Mouse (Mus musculus): ENCODE measurements around the gene Serpinb2.

DNA sequence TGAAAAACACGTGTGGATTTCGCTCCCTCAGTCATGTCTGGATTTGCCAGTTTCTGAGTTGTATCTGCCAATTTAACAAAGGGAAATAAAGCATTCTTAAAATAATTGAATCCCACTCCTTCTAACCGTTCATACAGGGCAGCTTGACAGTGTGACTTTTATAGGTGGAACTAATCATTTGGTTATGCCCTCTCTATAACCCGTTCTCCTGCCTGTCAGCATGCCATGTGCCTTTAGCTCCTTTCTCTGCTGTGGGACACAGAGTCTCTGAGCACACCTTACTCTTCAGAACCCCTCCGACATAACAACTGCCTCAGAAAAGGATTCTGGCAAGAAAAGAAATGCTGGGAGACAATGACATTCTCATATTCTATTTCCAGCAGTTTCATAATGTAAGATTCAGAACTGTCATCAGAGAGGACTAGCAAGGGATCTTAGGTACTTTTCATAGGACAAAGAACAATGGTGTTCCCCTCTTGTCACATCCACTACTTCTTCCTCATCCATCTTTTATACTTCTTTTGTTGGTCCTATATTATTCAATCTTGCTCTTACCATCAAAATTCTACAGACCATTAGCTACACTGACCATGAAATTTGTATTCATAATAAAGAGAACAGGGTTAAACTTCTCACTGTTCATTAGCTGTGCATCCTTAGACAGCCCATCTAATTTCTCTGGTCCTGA lies 18.3 kb downstream of the Serpinb2 start:
- no peak for TF ChIP-seq CTCF (IDR thresholded peaks at IDR 0.05; ENCODE audit: control insufficient read depth, insufficient read depth, low read length)
- TF ChIP-seq POLR2A (IDR thresholded peaks at IDR 0.05; ENCODE audit: borderline replicate concordance, control insufficient read depth, low read depth, low read length) = no peak

Data from bone marrow, adult 2 months (tissue).